Mouse (Mus musculus) mesoderm, embryonic 11.5 days (tissue): ENCODE results near the gene Gm6034.
"Not testable (repeated sequence)": the region's sequence is repeated elsewhere in the genome, so short reads cannot be mapped to it uniquely, and the experiment has no call there.

Experiments
- DNase-seq: peaks from one replicate; pipeline ENCODE4 v3.0.0-alpha.2; 2012; ENCODE audit warnings: low read depth, low spot score

Gene Gm6034

GRCm38 (mm10) chr17:36022922-36023321, 19.8 kb upstream of the Gm6034 start:
- no peak for DNase-seq

- no peak for DNase-seq
Measured at GRCm38 (mm10) chr17:36023710-36024654, 18.8 kb upstream of the Gm6034 start.

- no peak for DNase-seq
Measured at GRCm38 (mm10) chr17:36025197-36025596, 17.6 kb upstream of the Gm6034 start.

GRCm38 (mm10) chr17:36025901-36026300, 16.9 kb upstream of the Gm6034 start:
- peak; percentile 42 for DNase-seq

GRCm38 (mm10) chr17:36027663-36028062, 15.1 kb upstream of the Gm6034 start:
- no peak for DNase-seq

GRCm38 (mm10) chr17:36028879-36029619, 13.7 kb upstream of the Gm6034 start:
- no peak for DNase-seq

GRCm38 (mm10) chr17:36030046-36030702, 12.6 kb upstream of the Gm6034 start:
- not testable (repeated sequence) for DNase-seq

GRCm38 (mm10) chr17:36030703-36031582, 11.8 kb upstream of the Gm6034 start:
- not testable (repeated sequence) for DNase-seq

- DNase-seq: not testable (repeated sequence)
Measured at GRCm38 (mm10) chr17:36031583-36032331, 11.0 kb upstream of the Gm6034 start.

GRCm38 (mm10) chr17:36032351-36032875, 10.3 kb upstream of the Gm6034 start, which contains the start of gene H2-T23:
TSS of gene H2-T23 (minus strand) at chr17:36032855.
- not testable (repeated sequence) for DNase-seq

- not testable (repeated sequence) for DNase-seq
Measured at GRCm38 (mm10) chr17:36034524-36034923, 8.2 kb upstream of the Gm6034 start.

- not testable (repeated sequence) for DNase-seq
Measured at GRCm38 (mm10) chr17:36035010-36035638, 7.6 kb upstream of the Gm6034 start.

GRCm38 (mm10) chr17:36036126-36036525, 6.6 kb upstream of the Gm6034 start:
- DNase-seq: not testable (repeated sequence)

GRCm38 (mm10) chr17:36040604-36041003, 2.2 kb upstream of the Gm6034 start:
- DNase-seq: not testable (repeated sequence)

- not testable (repeated sequence) for DNase-seq
Measured at GRCm38 (mm10) chr17:36042055-36042454, 706 bp upstream of the Gm6034 start.

- DNase-seq: no peak
Measured at GRCm38 (mm10) chr17:36043286-36043685, 525 bp downstream of the Gm6034 start.

- not testable (repeated sequence) for DNase-seq
Measured at GRCm38 (mm10) chr17:36057927-36058326, 15.2 kb downstream of the Gm6034 start.

- not testable (repeated sequence) for DNase-seq
Measured at GRCm38 (mm10) chr17:36058362-36058761, 15.6 kb downstream of the Gm6034 start, which contains the start of gene Gm11127. TSS of gene Gm11127 (minus strand) at chr17:36058371.

GRCm38 (mm10) chr17:36060829-36061228, 18.1 kb downstream of the Gm6034 start:
- peak; percentile 92 for DNase-seq
